Mouse (Mus musculus) layer of hippocampus, adult 18-20 months (tissue): ENCODE measurements around the gene Golph3. TPM values are rescaled to one million over a fixed set of nuclear protein-coding genes. Genes with fewer than 3 reads are reported as not detected.

Experiments
- DNase-seq, 2 experiments: peaks; one replicate each; pipeline ENCODE4 v3.0.0; 2022; ENCODE audit warnings: low spot score in 2 of 2
- long read RNA-seq: library from polyadenylated mRNA; stranded (forward); transcript quantifications from one replicate; pipeline ENCODE4 v2.0.0, GENCODE M21; 2021
- total RNA-seq, 2 experiments: library from RNA; stranded (reverse); gene quantifications; 2 replicates each; pipeline ENCODE4 v1.2.3; 2021

Golph3 gene
- 100 to 1,000 TPM in 1 of 2 experiments, 10 to 100 TPM in 1; 98.4 to 100 TPM for total RNA-seq
- long read RNA-seq, transcript Golph3-201 (4 exons, 2,652 nt): major isoform, 114 of 126 reads
- long read RNA-seq, partial matches to known transcripts: 6 of 126 reads
- long read RNA-seq, other reads (novel, unspliced or antisense): 3 of 126 reads

- peak; percentile 89 to 97 for DNase-seq
Observed at GRCm38 (mm10) chr15:12321091-12321787, at the start of gene Golph3. Gene Golph3 (plus strand): TSS chr15:12321450.

DNA sequence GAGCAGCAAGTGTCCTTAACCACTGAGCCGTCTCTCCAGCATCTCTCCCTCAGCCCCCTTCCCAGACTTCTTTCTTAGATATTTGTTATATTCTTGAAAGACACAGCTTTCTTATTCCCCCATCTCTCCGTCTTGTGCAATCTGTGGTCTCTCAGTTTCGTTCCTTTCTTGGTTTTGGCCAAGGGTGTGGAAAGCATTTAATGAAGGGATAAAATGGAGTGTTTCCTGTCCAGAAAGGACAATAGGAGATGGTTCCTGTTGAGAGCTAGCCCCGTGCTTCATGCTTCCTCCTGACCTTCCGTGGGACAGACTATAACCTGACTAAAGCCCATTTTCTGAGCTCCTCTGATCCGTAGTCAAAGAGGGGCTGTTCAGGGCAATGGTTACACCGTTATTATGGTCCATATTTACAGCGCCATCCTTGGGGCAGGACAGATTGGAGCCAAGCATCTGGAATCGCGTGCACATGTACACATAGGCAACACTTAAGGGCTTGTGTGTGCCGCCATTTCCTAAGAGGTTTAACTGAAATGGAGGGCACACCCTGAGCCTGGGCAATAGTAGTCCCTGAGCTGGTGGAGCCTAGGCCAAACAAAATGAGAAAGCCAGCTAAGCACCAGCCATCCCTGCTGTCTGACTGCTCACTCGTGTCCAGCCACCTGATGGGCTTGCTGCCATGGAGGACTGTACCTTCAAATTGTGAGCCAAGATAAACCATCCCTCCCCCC is 47.8 kb upstream of the Golph3 start:
- no peak for DNase-seq

- no peak for DNase-seq
Observed at GRCm38 (mm10) chr15:12274053-12274769, 47.0 kb upstream of the Golph3 start.

- DNase-seq: no peak
Observed at GRCm38 (mm10) chr15:12275091-12275623, 46.1 kb upstream of the Golph3 start.

DNA sequence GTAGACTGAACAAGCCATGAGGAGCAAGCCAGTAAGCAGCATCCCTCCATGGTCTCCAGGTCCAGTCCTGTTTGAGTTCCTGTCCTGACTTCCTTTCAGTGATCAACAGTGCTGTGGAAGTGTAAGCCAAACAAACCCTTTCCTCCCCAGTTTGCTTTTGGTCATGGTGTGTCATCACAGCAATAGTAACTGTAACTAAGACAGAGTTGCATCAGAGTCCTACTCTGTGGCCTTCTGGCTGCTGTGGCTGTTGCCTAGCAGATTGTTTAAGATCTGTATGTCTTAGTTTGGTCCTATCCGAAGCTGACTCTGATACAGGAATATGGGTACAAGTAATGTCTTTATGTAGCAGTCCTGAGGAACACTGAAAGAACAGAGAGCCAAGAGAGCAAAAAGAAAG is 41.4 kb upstream of the Golph3 start:
- no peak for DNase-seq

DNA sequence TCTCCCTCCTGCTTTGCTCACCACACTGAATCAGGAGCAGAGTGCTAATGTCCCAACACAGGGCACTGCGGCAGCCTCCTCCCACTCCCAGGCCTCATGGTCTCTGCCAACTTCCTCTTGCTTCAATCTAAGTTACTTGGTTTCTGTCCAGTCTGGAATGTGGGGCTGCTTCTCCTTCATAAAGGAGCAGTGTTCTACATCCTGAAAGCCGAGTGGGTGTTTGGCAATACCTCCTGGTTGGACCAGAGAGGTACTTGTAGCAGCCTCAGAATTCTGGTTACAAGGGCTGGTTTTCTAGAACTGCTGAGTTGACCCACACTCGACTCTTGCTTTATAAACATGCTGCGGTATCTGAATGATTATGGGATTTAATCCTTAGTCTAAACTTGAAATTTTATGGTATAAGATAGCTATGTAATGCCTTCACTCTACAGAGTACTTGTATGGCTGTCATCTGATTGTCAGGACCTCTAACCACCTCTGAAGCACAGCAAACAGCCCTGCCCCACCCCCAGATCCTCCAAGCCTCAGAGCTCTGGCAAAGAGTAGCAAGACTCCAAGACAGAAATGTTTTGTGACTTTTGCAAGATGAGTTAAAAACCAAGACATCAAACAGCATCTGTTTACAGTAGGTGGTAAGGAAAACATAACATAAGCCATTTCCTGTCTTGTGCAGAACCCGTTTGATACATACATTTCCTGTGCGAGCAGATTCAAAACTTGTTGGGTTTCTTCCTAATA is 36.3 kb upstream of the Golph3 start:
- DNase-seq: peak in 1 of 2 experiments; percentile 29

DNA sequence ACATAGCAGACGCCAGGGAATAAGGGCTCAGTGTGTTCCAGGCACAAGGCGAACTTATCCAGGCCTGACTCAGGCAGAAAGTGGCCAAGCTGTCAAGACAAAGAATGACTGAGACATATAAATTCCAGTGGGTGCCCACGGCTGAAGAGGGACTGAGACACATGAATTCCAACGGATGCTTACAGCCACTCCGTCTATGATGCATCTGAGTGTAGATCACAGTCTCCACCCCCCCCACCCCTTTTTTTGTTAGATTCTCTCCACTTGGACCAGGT is 35.8 kb upstream of the Golph3 start:
- DNase-seq: peak in 1 of 2 experiments; percentile 44

DNA sequence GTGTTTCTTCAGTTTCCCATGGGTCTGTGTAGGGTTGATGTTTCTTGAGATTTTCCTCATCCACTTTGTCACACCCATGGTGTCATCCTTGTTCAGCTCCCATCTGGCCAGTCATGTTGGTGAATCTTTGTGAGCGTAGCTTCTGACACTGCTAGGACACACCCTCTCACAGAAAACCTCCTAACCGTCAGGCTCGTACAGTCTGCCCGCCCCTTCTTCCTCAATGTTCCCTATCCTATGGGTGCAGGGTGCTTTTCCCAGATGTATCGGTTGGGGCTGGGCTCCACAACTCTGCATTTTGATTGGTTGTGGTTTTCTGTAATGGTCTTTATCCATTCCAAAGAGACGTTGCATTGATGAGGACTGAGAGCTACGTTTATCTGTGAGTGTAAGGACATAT is 30.9 kb upstream of the Golph3 start:
- no peak for DNase-seq

GRCm38 (mm10) chr15:12291757-12292156 is 29.5 kb upstream of the Golph3 start:
- DNase-seq: no peak

GRCm38 (mm10) chr15:12296228-12296627 is 25.0 kb upstream of the Golph3 start:
- DNase-seq: no peak

- DNase-seq: no peak
Observed at GRCm38 (mm10) chr15:12298231-12298737, 23.0 kb upstream of the Golph3 start.

DNA sequence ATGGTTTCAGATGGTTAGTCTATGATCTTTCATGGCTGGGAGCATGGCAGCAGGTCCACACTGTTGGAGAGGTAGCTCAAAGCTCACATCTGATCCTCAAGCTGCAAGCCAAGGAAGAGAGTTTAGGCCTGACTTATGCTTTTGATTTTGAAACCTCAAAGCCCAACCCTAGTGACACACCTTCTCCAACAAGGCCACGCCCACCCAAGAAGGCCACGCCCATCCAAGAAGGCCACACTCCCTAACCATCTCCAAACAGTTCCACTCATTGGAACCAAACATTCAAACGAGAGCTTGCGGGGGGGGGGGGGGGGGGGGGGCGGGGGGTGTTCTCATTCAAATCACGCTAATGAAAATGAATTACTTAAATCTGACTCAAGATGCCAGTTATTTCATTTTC is 19.5 kb upstream of the Golph3 start:
- no peak for DNase-seq

GRCm38 (mm10) chr15:12306188-12307071 is 14.8 kb upstream of the Golph3 start:
- DNase-seq: no peak

DNA sequence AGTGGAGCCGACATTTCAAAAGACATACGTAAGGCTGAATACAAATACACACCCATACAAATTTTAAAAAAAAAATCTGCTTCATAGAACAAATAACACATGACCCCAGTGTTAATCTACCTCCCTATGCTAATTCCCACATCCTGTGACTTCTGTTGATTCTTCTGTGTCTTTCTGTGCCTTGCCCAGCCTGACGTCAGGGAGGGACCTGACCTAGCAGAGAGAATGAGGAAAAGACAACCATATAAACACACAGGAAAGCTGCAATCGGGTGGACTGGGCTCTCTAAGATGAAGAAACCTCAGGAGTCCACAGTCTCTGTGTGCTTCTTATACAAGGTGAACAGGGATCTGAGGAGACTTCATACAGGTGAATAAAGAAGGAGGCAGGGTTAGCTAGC is 14.1 kb upstream of the Golph3 start:
- no peak for DNase-seq

DNA sequence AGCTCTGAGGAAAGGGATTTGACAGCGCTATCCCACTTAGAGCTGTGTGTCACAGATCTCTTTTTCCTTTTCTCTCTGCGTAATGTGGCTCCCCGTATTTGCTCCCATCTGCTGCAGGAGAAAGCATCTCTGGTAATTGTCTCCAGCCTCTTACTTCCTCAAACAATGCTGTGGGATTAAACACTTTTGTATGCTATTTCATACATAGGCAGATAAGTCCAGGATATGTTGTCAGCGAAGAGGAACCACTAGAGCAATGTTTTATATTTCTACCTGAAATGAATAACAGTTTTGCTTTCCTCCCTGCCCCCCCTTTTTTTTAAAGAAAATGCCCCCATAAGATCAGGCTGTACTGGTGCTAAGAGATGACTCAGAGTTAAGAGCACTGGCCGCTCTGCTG is 12.7 kb upstream of the Golph3 start:
- DNase-seq: no peak

DNA sequence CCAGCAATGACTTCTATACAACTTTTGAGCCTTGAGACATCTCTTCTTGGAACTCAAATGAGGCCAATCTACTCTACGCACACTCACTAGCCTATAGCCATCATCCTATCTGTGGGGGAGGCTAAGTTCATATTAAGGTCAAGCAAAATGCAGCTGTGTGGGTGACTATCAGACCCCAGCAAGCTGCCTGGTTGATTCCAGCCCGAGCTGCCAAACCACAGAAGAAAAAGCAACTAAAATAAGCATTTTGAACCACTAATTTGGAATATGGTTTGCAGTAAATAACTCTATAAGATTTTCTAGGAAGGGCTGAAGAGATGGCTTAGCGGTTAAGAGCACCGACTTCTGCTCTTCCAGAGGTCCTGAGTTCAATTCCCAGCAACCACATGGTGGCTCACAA is 10.6 kb upstream of the Golph3 start:
- no peak for DNase-seq

DNA sequence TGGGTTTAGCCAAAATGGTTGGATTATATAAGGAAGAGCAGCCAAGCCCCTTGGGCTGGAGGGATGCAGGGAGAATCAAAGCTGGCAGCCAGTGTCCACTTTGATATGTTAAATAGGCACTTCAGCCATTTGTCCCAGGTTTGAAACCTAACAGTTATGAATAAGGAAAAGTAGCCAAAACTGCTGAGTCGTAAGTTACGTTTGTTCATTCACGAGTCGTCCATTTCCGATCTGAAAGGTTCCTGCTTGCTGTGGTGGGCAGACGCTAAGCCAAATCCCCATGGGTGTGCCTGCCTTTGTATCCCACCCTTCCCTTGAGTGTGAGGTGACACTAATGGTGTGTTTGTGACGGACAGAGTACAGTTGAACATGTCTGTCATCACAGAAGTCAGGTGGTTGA is 9.8 kb upstream of the Golph3 start:
- no peak for DNase-seq

- DNase-seq: no peak
Observed at GRCm38 (mm10) chr15:12313255-12313654, 8.0 kb upstream of the Golph3 start.

DNA sequence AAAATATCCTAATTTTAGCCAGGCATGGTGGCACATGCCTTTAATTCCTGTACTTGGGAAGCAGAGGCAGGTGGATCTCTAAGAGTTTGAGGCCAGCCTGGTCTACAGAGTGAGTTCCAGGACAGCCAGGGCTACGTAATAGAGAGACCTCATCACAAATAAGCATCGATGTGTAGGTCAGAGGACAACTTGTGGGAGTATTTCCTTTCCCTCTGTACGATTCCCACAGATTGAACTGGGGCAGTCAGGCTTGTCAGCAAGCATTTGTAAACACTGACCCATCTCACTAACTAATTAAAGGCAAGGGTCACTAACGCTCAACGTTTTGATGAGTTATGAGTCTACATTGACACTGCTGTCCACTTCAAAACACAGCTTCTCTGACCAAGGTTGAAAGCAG is 6.7 kb upstream of the Golph3 start:
- no peak for DNase-seq

GRCm38 (mm10) chr15:12315996-12316395 is 5.3 kb upstream of the Golph3 start:
- DNase-seq: no peak
